Mouse (Mus musculus) olfactory bulb, adult 2 months (tissue): ENCODE measurements around the gene Pnpla7.

ENCODE experiments used
- CTCF ChIP-seq: fragments of 200-500 bp; IDR thresholded peaks from 2 replicates; pipeline ENCODE4 v1.5.1; 2012; ENCODE audit warnings: low read depth, mild to moderate bottlenecking, low read length, moderate library complexity; ENCODE audit not compliant: insufficient read depth
- POLR2A ChIP-seq: fragments of 200-500 bp; IDR thresholded peaks from 2 replicates; pipeline ENCODE4 v1.6.1; 2012; ENCODE audit warnings: mild to moderate bottlenecking, low read depth, low read length, moderate library complexity; ENCODE audit not compliant: insufficient read depth

DNA sequence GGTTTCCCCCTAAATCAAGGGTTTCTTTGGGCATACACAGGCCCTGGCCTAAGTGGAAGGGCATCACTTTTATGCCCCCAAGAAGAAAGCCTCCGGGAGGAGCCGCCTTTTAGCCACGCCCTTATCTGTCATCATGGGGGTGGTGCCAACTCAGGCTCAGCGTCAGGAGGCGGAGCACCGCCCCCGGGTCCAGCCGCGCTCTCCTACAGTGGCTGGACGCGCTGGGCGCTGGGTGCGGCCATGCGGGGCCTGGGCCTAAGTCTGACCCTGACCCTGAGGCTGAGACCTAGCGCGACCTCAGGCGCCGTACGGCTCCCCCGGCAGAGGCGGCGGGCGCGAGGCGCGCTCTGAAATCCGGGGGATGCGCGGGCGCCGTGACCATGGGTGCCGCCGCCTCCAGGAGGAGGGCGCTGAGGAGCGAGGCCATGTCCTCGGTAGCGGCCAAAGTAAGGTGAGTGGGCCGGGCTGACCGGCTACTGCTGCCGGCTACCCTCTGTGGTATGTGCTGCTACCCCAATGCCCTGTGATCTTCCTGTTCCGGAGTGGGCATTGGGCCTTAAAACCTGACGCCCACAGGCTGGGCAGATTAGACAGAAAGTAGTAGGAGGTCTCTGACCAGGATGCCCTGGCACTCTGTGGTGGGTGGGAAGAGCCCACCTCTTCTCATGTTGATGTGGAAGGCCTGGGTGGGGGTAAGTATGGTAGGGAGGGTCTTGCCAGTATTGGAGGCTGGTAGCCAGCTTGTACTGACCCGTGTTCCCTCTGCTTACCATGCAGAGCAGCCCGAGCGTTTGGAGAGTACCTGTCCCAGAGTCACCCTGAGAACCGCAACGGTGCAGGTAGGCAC lies 78.6 kb downstream of the Pnpla7 start, which contains the start of gene Nsmf:
- TF ChIP-seq CTCF (no peak), POLR2A (peak; percentile 93)
